13 mouse cellular contexts compared by ENCODE assay signal in genomic region chr2:179565611-179566010, GRCm38 (mm10).
DNase-seq lines count a peak whose midpoint lies in the region; ATAC-seq and TF ChIP-seq lines count a peak whose summit lies in the region.
"Had no signal": no experiment of that assay in that cellular context is flagged by ENCODE, and none has a peak within 500 bp of the region (broad histone marks: within the 10 kb centered on the region; RNA-seq: fewer than 3 reads in every experiment).

No protein-coding gene starts in this region.

- no peak overlapping the region for H3K4me3 ChIP-seq in heart, embryonic 13.5 days
- H3K4me3 ChIP-seq in midbrain, embryonic 14.5 days (replicated peaks; ENCODE audit: low read depth, low read length): no peak overlapping the region
- H3K4me3 ChIP-seq in gastrocnemius, adult 2 months: no peak overlapping the region
- H3K4me3 ChIP-seq in intestine, postnatal 0 days (ENCODE audit: low read depth, low read length): no peak overlapping the region

- peaks cover 37% of the 10 kb centered on the region for H3K27me3 ChIP-seq in heart, embryonic 13.5 days (replicated peaks)
- H3K27me3 ChIP-seq in midbrain, embryonic 14.5 days (ENCODE audit: control insufficient read depth, insufficient read depth, low read length): no peaks in the 10 kb centered on the region
- H3K27me3 ChIP-seq in intestine, postnatal 0 days (replicated peaks; ENCODE audit: control insufficient read depth, insufficient read depth, low read length): no peaks in the 10 kb centered on the region

- ATAC-seq in heart, embryonic 13.5 days (ENCODE audit: extremely low read depth, insufficient number of reproducible peaks, low FRiP score, low TSS enrichment): no peak
- no peak for ATAC-seq in midbrain, embryonic 14.5 days (ENCODE audit: low FRiP score, low TSS enrichment)
- no peak for ATAC-seq in intestine, postnatal 0 days
- ATAC-seq: activated CD4-positive, CD25-positive, alpha-beta regulatory T cell, adult 4 months; intestine, embryonic 16.5 days had no signal

- H3K27ac ChIP-seq in heart, embryonic 13.5 days (replicated peaks): no peak overlapping the region
- H3K27ac ChIP-seq in midbrain, embryonic 14.5 days (replicated peaks; ENCODE audit: low read depth, low read length): peak overlapping the region; percentile 41; the same call in 1 of the 2 replicates
- no peak overlapping the region for H3K27ac ChIP-seq in gastrocnemius, adult 2 months
- no peak overlapping the region for H3K27ac ChIP-seq in intestine, postnatal 0 days (ENCODE audit: low read depth, low read length)
- H3K27ac ChIP-seq: liver, embryonic 14.5 days had no signal

- H3K9ac ChIP-seq in heart, embryonic 13.5 days: no peak overlapping the region
- H3K9ac ChIP-seq in midbrain, embryonic 14.5 days (replicated peaks; ENCODE audit: low read length): no peak overlapping the region
- H3K9ac ChIP-seq in intestine, postnatal 0 days (ENCODE audit: low read depth, low read length): no peak overlapping the region
- H3K9ac ChIP-seq: liver, embryonic 14.5 days had no signal

- peak; percentile 18 to 29 for DNase-seq in cerebellum, postnatal 14 days
- DNase-seq in cerebellum, adult 9-11 months: no peak
- no peak for DNase-seq in heart, adult 11 months
- DNase-seq in brain, embryonic 14.5 days (ENCODE audit: low read depth): peak; percentile 70
- peak; percentile 65 for DNase-seq in midbrain, embryonic 14.5 days
- no peak for DNase-seq in gastrocnemius, adult 2 months
- DNase-seq: thymus, postnatal 4 days had no signal

- TF ChIP-seq CTCF in brain, embryonic 14.5 days (IDR thresholded peaks at IDR 0.05; ENCODE audit: borderline replicate concordance, extremely low read depth, insufficient read depth, insufficient read length): no peak
- TF ChIP-seq CTCF in gastrocnemius, adult 2 months (IDR thresholded peaks at IDR 0.05): no peak
- no peak for TF ChIP-seq CTCF in intestine, postnatal 0 days (IDR thresholded peaks at IDR 0.05; ENCODE audit: low read depth)

- peaks cover 6% of the 10 kb centered on the region; the same call in 1 of the 2 replicates for H3K4me1 ChIP-seq in heart, embryonic 13.5 days
- H3K4me1 ChIP-seq in midbrain, embryonic 14.5 days (ENCODE audit: control insufficient read depth, insufficient read depth, low read length): peaks cover 20% of the 10 kb centered on the region
- no peaks in the 10 kb centered on the region for H3K4me1 ChIP-seq in intestine, postnatal 0 days (replicated peaks; ENCODE audit: control insufficient read depth, insufficient read depth, low read length)

- intact Hi-C loops in gastrocnemius, adult 2 months (cut with DNase I): no loop called here

- no peaks in the 10 kb centered on the region for H3K36me3 ChIP-seq in heart, embryonic 13.5 days
- H3K36me3 ChIP-seq in midbrain, embryonic 14.5 days (ENCODE audit: control insufficient read depth, insufficient read depth, low read length): no peaks in the 10 kb centered on the region
- H3K36me3 ChIP-seq in intestine, postnatal 0 days (ENCODE audit: control insufficient read depth, insufficient read depth): no peaks in the 10 kb centered on the region
- H3K36me3 ChIP-seq: G1E had no signal

- H3K9me3 ChIP-seq in heart, embryonic 13.5 days: no peaks in the 10 kb centered on the region; the same call in 1 of the 2 replicates
- H3K9me3 ChIP-seq in midbrain, embryonic 14.5 days (ENCODE audit: control insufficient read depth, low read length): no peaks in the 10 kb centered on the region
- no peaks in the 10 kb centered on the region for H3K9me3 ChIP-seq in intestine, postnatal 0 days (ENCODE audit: control insufficient read depth)

- TF ChIP-seq POLR2A in brain, embryonic 14.5 days (IDR thresholded peaks at IDR 0.05; ENCODE audit: borderline replicate concordance, extremely low read depth, insufficient read depth, insufficient read length, poor library complexity, severe bottlenecking): no peak

- 4% methylated on average over 12 of the region's 12 CpGs for WGBS in heart, embryonic 13.5 days
- 30% methylated on average over 12 of the region's 12 CpGs for WGBS in midbrain, embryonic 14.5 days
- WGBS in intestine, postnatal 0 days: 9% methylated on average over 12 of the region's 12 CpGs

- H3K4me2 ChIP-seq in heart, embryonic 13.5 days: peak overlapping the region; percentile 45
- H3K4me2 ChIP-seq in midbrain, embryonic 14.5 days (ENCODE audit: low read length): peak overlapping the region; percentile 5; the same call in 1 of the 2 replicates
- no peak overlapping the region for H3K4me2 ChIP-seq in intestine, postnatal 0 days (replicated peaks; ENCODE audit: low read depth)

Comparison
In these comparisons a context has a peak if more than half of its experiments do, and no peak if none do; other contexts are left out.
1. DNase-seq: peak in cerebellum, postnatal 14 days (2 of 2), brain, embryonic 14.5 days (single experiment) and midbrain, embryonic 14.5 days (single experiment); none in cerebellum, adult 9-11 months (single experiment), heart, adult 11 months (single experiment) and gastrocnemius, adult 2 months (single experiment).